Mouse (Mus musculus) gonadal fat pad, adult 2 months (tissue): ENCODE measurements around the gene Ptprc. TPM values are rescaled to one million over a fixed set of nuclear protein-coding genes. Genes with fewer than 3 reads are reported as not detected.

Experiments used
- DNase-seq: peaks from one replicate; pipeline ENCODE4 v3.0.0-alpha.2; 2012; ENCODE audit warnings: low read depth
- polyA plus RNA-seq: library from polyadenylated mRNA; depleted of rRNA; stranded (reverse); fragments of >200 nt; gene quantifications from 2 replicates; pipeline ENCODE4 v1.2.3, GENCODE M21; 2012; rRNA removed

The Ptprc gene
- polyA plus RNA-seq, 1 experiment: 8.1 TPM

- DNase-seq: no peak
Observed at GRCm38 (mm10) chr1:138040556-138040955, 135.0 kb downstream of the Ptprc start.

- DNase-seq: no peak
Observed at GRCm38 (mm10) chr1:138039201-138039600, 136.3 kb downstream of the Ptprc start.

- no peak for DNase-seq
Observed at GRCm38 (mm10) chr1:138037484-138037883, 138.0 kb downstream of the Ptprc start.

GRCm38 (mm10) chr1:138029649-138030048 lies 145.9 kb downstream of the Ptprc start:
- DNase-seq: no peak

- DNase-seq: no peak
Observed at GRCm38 (mm10) chr1:138025298-138025697, 150.2 kb downstream of the Ptprc start.

- no peak for DNase-seq
Observed at GRCm38 (mm10) chr1:138023601-138024000, 151.9 kb downstream of the Ptprc start.

- DNase-seq: no peak
Observed at GRCm38 (mm10) chr1:138022918-138023295, 152.6 kb downstream of the Ptprc start.

- DNase-seq: no peak
Observed at GRCm38 (mm10) chr1:138021962-138022917, 153.3 kb downstream of the Ptprc start.

Other genes starting within 250 kb of the Ptprc start
- 3.0 and 3.8 TPM in 2 replicates for gene Atp6v1g3, start 98.0 kb upstream of the Ptprc start, polyA plus RNA-seq